Mouse (Mus musculus): ENCODE measurements around the gene L3mbtl4.

- no peak for TF ChIP-seq HCFC1 (IDR thresholded peaks at IDR 0.05; ENCODE audit: borderline replicate concordance, insufficient read depth, low read length)
- TF ChIP-seq MAFK (IDR thresholded peaks at IDR 0.05; ENCODE audit: insufficient read depth, low read depth, low read length): no peak
- TF ChIP-seq ZC3H11A (IDR thresholded peaks at IDR 0.05; ENCODE audit: borderline replicate concordance, low read depth, low read length): no peak
Measured at GRCm38 (mm10) chr17:68280915-68281314, 7.3 kb downstream of the L3mbtl4 start.

Measured in ES-E14 (cell line).